Mouse (Mus musculus) lung, embryonic 14.5 days (tissue): ENCODE measurements around the gene Taf6l. TPM values are rescaled to one million over a fixed set of nuclear protein-coding genes. Genes with fewer than 3 reads are reported as not detected.

Source experiments
- ATAC-seq: fragments of 200-750 bp; cut with Nextera tagmentation; 2 replicates; pipeline ENCODE4 v1.8.0; 2017; ENCODE audit warnings: mild to moderate bottlenecking, moderate TSS enrichment, moderate library complexity; ENCODE audit not compliant: insufficient read depth
- DNase-seq: peaks from one replicate; pipeline ENCODE4 v3.0.0-alpha.2; 2015
- H3K27ac ChIP-seq: fragments of 300-500 bp; sonication (generic); 2 replicates; pipeline ENCODE4 v1.5.1; 2014; ENCODE audit warnings: low read depth, mild to moderate bottlenecking, moderate library complexity
- H3K27me3 ChIP-seq: fragments of 300-500 bp; sonication (generic); 2 replicates; pipeline ENCODE4 v1.6.1; 2014; ENCODE audit warnings: low read length, control low read depth; ENCODE audit not compliant: insufficient read depth
- H3K36me3 ChIP-seq: fragments of 300-500 bp; sonication (generic); 2 replicates; pipeline ENCODE4 v1.6.1; 2014; ENCODE audit warnings: control low read depth; ENCODE audit not compliant: insufficient read depth
- H3K4me1 ChIP-seq: fragments of 300-500 bp; sonication (generic); 2 replicates; pipeline ENCODE4 v1.6.1; 2014; ENCODE audit warnings: antibody characterized with exemption, control low read depth; ENCODE audit not compliant: insufficient read depth
- H3K4me2 ChIP-seq: fragments of 300-500 bp; sonication (generic); 2 replicates; pipeline ENCODE4 v1.6.1; 2014; ENCODE audit warnings: mild to moderate bottlenecking
- H3K4me3 ChIP-seq: fragments of 300-500 bp; sonication (generic); 2 replicates; pipeline ENCODE4 v1.5.1; 2014; ENCODE audit warnings: low read depth, low read length
- H3K9ac ChIP-seq: fragments of 300-500 bp; sonication (generic); 2 replicates; pipeline ENCODE4 v1.6.1; 2014
- H3K9me3 ChIP-seq: fragments of 300-500 bp; sonication (generic); 2 replicates; pipeline ENCODE4 v1.6.1; 2016; ENCODE audit warnings: low read depth, low read length, control low read depth
- CTCF ChIP-seq: IDR thresholded peaks from 2 replicates; pipeline ENCODE4 v1.5.1; 2016; ENCODE audit warnings: antibody characterized with exemption, low read depth
- WGBS: fragments of 180-500 bp; shearing (Covaris S2); extraction: QIAGEN DNeasy Blood & Tissue Kit; methylation state at CpG from one replicate; pipeline ENCODE4 v1.1.7; 2014; 5-methylcytosine and 5-hydroxymethylcytosine counted together
- polyA plus RNA-seq: library from polyadenylated mRNA; unstranded; fragments of >200 nt; fragmentation: Nextera tagmentation; extraction: Ambion mirVana; gene quantifications from 2 replicates; pipeline ENCODE4 v1.2.1, GENCODE M21; 2014

Gene Taf6l
- 21.5 and 24.7 TPM in 2 replicates for polyA plus RNA-seq

- peak within 1 kb of the TSS; percentile 70 for H3K27ac ChIP-seq
- peaks cover 3% of the 10 kb centered on the region; the same call in 1 of the 2 replicates for H3K4me1 ChIP-seq
- peak within 1 kb of the TSS; percentile 66 for H3K9ac ChIP-seq
- ATAC-seq (peak; percentile 100), DNase-seq (peak; percentile 97)
- peak; percentile 48 for TF ChIP-seq CTCF
- H3K27me3 ChIP-seq = no peaks in the 10 kb centered on the region
- peak within 1 kb of the TSS; percentile 65 for H3K4me3 ChIP-seq
- peak within 1 kb of the TSS; percentile 84 for H3K4me2 ChIP-seq
- H3K9me3 ChIP-seq = no peaks in the 10 kb centered on the region
- under 1% methylated on average over 32 of the region's 32 CpGs for WGBS
- H3K36me3 ChIP-seq = peaks cover 26% of the 10 kb centered on the region
Measured at GRCm38 (mm10) chr19:8786008-8786781, at the start of gene Taf6l. Gene Taf6l, minus strand, starts transcription at chr19:8786417.

- no peak for TF ChIP-seq CTCF
- ATAC-seq = no peak
- peaks cover 3% of the 10 kb centered on the region; the same call in 1 of the 2 replicates for H3K4me1 ChIP-seq
Measured at GRCm38 (mm10) chr19:8832971-8833370, 46.8 kb upstream of the Taf6l start.

GRCm38 (mm10) chr19:8831262-8831661, 45.0 kb upstream of the Taf6l start:
- Histone ChIP-seq H3K9me3 (no peaks in the 10 kb centered on the region), H3K9ac (no peak overlapping the region), H3K27me3 (no peaks in the 10 kb centered on the region), H3K4me2 (no peak overlapping the region), H3K4me3 (no peak overlapping the region), H3K27ac (no peak overlapping the region), H3K4me1 (no peaks in the 10 kb centered on the region), H3K36me3 (peaks cover 92% of the 10 kb centered on the region)
- peak; percentile 14 for DNase-seq
- 80% methylated on average over 11 of the region's 11 CpGs for WGBS
- ATAC-seq = no peak
- 0 out of 2 replicates have a peak, but pooled peaks have one; percentile 8 for TF ChIP-seq CTCF

More at GRCm38 (mm10) chr19:8832971-8833370, 46.8 kb upstream of the Taf6l start:
- no peaks in the 10 kb centered on the region for H3K9me3 ChIP-seq
- no peak overlapping the region for H3K4me3 ChIP-seq
- WGBS = 95% methylated on average over 4 of the region's 4 CpGs
- H3K9ac ChIP-seq = no peak overlapping the region
- no peak overlapping the region for H3K4me2 ChIP-seq
- H3K27me3 ChIP-seq = no peaks in the 10 kb centered on the region
- no peak overlapping the region for H3K27ac ChIP-seq
- peaks cover 75% of the 10 kb centered on the region for H3K36me3 ChIP-seq
- DNase-seq = no peak

- no peaks in the 10 kb centered on the region for H3K9me3 ChIP-seq
- no peak overlapping the region for H3K4me2 ChIP-seq
- ATAC-seq = no peak
- peaks cover 98% of the 10 kb centered on the region for H3K36me3 ChIP-seq
- H3K4me1 ChIP-seq = no peaks in the 10 kb centered on the region
- 88% methylated on average over 8 of the region's 8 CpGs for WGBS
- TF ChIP-seq CTCF = no peak
- H3K9ac ChIP-seq = no peak overlapping the region
- no peak for DNase-seq
- H3K27ac ChIP-seq = no peak overlapping the region
- H3K27me3 ChIP-seq = no peaks in the 10 kb centered on the region
- H3K4me3 ChIP-seq = no peak overlapping the region
Measured at GRCm38 (mm10) chr19:8830664-8831063, 44.4 kb upstream of the Taf6l start.

- Histone ChIP-seq H3K4me3 (no peak within 1 kb of the TSS), H3K27me3 (no peaks in the 10 kb centered on the region), H3K9ac (no peak within 1 kb of the TSS), H3K27ac (no peak within 1 kb of the TSS), H3K4me2 (no peak within 1 kb of the TSS), H3K9me3 (no peaks in the 10 kb centered on the region), H3K36me3 (peaks cover 100% of the 10 kb centered on the region), H3K4me1 (no peaks in the 10 kb centered on the region)
- 88% methylated on average over 8 of the region's 8 CpGs for WGBS
- TF ChIP-seq CTCF = no peak
- DNase-seq (peak; percentile 11), ATAC-seq (no peak)
Measured at GRCm38 (mm10) chr19:8829660-8830059, 43.4 kb upstream of the Taf6l start, which contains the start of gene AC129217.1. Gene AC129217.1, plus strand, starts transcription at chr19:8829773.

- DNase-seq (no peak), ATAC-seq (no peak)
- peak overlapping the region; percentile 37 for H3K9ac ChIP-seq
- H3K4me1 ChIP-seq = peaks cover 10% of the 10 kb centered on the region
- TF ChIP-seq CTCF = no peak
- peak overlapping the region; percentile 100 for H3K4me3 ChIP-seq
- peaks cover 52% of the 10 kb centered on the region for H3K36me3 ChIP-seq
- 71% methylated on average over 8 of the region's 8 CpGs for WGBS
- H3K27me3 ChIP-seq = no peaks in the 10 kb centered on the region
- H3K27ac ChIP-seq = no peak overlapping the region
- peak overlapping the region; percentile 80 for H3K4me2 ChIP-seq
- H3K9me3 ChIP-seq = no peaks in the 10 kb centered on the region
Measured at GRCm38 (mm10) chr19:8822696-8823095, 36.5 kb upstream of the Taf6l start.

GRCm38 (mm10) chr19:8821146-8821545, 34.9 kb upstream of the Taf6l start:
- peaks cover 16% of the 10 kb centered on the region for H3K4me1 ChIP-seq
- DNase-seq = peak; percentile 39
- WGBS = under 1% methylated on average over 7 of the region's 7 CpGs

More at GRCm38 (mm10) chr19:8821146-8821545, 34.9 kb upstream of the Taf6l start:
- peaks cover 48% of the 10 kb centered on the region for H3K36me3 ChIP-seq
- ATAC-seq = no peak
- no peaks in the 10 kb centered on the region for H3K27me3 ChIP-seq
- H3K27ac ChIP-seq = peak overlapping the region; percentile 100; the same call in 1 of the 2 replicates
- H3K9ac ChIP-seq = peak overlapping the region; percentile 95
- peak overlapping the region; percentile 80 for H3K4me2 ChIP-seq
- H3K9me3 ChIP-seq = no peaks in the 10 kb centered on the region
- H3K4me3 ChIP-seq = peak overlapping the region; percentile 100
- no peak for TF ChIP-seq CTCF
